Mouse (Mus musculus) megakaryocyte, embryonic 14.5 days (primary cell): ENCODE measurements at regions not wholly inside any gene's neighbourhood (a gene's known extent, or its start where the extent isn't known, plus 50 kb on each side); places are given as distances from the start of the nearest gene placed in this dataset.

ENCODE experiments used
- FLI1 ChIP-seq: IDR thresholded peaks from 2 replicates; pipeline ENCODE4 v1.6.1; 2012; ENCODE audit warnings: low read length, inconsistent platforms, mixed read lengths
- GATA1 ChIP-seq: IDR thresholded peaks from 3 replicates; pipeline ENCODE4 v1.6.1; 2012; ENCODE audit warnings: mixed read lengths, low read length, inconsistent platforms, borderline replicate concordance

DNA sequence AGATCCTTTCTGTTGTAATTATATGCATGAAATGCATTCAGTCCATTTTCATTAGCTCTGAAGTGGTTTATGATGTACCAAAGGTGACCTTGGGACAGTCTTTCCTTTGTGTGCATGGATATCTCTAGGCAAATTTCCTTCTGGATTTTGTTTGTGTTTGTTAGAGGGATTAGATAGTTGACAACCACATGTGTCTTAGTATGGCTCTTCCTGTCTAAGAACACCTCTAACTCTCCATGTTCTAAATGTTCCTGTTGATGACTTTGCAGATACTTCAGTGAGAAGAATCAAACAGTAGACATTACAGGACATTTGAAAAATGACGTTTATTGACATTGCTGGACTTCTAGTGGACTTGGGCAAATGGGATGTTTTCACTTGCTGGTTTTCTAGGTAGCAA lies 436.5 kb upstream of the Nrp1 start:
- no peak for TF ChIP-seq GATA1
- no peak for TF ChIP-seq FLI1
